Mouse (Mus musculus) ovary, postnatal 10 days (tissue): ENCODE measurements around the gene Kifc1.
"Not testable (repeated sequence)": the region's sequence is repeated elsewhere in the genome, so short reads cannot be mapped to it uniquely, and the experiment has no call there.

Experiments
- DNase-seq: peaks from one replicate; pipeline ENCODE4 v3.0.0; 2022; ENCODE audit warnings: low spot score

The Kifc1 gene

GRCm38 (mm10) chr17:33918293-33919203 is 28.1 kb upstream of the Kifc1 start:
- no peak for DNase-seq

- DNase-seq: no peak
These were observed 27.3 kb upstream of the Kifc1 start for GRCm38 (mm10) chr17:33917656-33918292.

DNA sequence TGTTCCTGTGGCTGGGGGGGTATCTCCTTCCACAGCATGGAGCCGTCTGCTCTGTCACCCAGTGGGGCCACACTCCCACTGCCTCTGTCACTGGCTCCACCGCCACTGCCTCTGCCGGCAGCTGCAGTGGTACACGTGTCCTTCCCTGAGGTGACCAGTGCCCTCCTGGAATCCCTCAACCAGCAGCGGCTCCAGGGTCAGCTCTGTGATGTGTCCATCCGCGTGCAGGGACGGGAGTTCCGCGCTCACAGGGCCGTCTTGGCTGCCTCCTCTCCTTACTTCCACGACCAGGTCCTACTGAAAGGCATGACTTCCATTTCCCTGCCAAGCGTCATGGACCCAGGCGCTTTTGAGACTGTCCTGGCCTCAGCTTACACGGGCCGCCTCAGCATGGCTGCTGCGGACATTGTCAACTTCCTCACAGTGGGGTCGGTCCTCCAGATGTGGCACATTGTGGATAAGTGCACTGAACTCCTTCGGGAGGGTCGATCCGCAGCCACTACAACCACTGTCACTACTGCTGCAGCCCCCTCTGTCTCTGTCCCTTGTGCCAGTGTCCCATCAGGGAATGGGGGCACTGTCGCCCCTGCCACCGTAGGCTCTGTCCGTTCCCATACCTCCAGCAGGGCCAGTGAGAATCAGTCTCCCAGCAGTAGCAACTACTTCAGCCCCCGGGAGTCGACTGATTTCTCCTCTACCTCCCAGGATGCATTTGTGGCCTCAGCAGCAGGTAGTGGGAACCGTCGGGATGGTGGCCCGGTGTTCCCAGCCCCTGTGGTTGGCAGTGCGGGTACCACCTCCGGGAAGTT is 26.6 kb upstream of the Kifc1 start:
- no peak for DNase-seq

GRCm38 (mm10) chr17:33916294-33916693 is 25.8 kb upstream of the Kifc1 start:
- DNase-seq: no peak

DNA sequence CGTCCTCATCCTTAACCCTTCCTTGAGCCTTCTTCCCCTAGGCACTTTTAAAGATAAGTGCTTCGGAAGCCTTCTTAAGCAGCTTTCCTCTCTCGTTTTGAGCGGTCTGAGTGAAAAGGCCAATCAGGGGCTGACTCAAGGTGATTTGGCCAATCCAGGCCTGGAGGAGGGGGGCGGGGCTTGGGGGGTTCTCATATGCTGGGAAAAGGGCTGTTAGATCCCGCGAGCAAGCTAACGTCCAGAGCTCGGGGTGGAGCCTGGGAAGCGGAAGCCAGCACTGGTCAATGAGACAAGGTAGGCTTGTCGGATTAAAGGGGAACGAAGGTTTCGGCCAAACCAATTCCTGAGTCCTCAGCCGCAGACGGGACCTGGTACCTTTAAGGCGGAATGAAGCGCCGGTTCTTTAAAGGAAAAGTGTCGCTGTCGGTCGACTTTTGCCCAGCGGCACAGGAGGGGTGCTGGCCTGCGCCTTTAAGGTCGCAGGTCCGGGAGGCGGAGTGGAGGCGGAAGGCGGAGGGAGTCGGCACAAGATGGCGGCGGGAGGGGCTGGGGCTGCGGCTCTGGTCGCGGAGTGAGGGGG is 25.3 kb upstream of the Kifc1 start, which contains the start of the genes Tapbp and Zbtb22:
Gene Tapbp (plus strand): TSS at position 229 of the 580 bp plus-strand sequence.
Gene Zbtb22 (plus strand): TSS at position 234 of the 580 bp plus-strand sequence.
- peak; percentile 86 for DNase-seq

DNA sequence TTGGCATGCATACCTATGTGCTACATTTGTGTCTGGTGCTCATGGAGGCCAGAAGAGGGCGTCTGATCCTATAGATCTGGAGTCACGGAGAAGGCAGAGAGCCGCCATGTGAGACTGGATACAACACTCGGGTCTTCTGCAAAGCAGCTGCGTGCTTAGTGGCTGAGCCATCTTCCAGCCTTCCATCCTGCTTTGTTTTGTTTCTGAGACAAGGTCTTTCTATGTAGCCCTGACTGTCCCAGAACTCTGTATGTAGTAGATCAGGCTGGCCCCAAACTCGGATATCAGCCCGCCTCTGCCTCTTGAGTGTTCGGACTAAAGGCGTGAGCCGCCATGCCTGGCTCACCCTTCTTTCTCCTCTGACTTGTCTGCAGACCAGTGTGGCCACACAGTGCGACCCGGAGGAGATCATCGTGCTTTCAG is 24.5 kb upstream of the Kifc1 start:
- DNase-seq: no peak

- DNase-seq: no peak
These were observed 23.4 kb upstream of the Kifc1 start for GRCm38 (mm10) chr17:33913905-33914304.

DNA sequence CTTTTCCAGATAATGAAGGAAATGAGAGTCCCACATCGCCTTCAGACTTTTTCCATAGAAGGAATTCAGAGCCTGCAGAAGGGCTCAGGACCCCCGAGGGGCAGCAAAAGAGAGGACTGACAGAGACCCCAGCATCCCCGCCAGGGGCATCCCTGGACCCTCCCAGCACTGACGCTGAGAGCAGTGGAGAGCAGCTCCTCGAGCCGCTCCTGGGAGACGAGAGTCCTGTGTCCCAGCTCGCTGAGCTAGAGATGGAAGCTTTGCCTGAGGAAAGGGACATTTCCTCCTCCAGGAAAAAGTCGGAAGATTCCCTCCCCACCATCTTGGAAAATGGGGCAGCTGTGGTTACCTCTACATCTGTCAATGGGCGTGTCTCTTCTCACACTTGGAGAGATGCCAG is 22.8 kb upstream of the Kifc1 start:
- DNase-seq: no peak

- DNase-seq: no peak
These were observed 21.5 kb upstream of the Kifc1 start for GRCm38 (mm10) chr17:33911813-33912414.

DNA sequence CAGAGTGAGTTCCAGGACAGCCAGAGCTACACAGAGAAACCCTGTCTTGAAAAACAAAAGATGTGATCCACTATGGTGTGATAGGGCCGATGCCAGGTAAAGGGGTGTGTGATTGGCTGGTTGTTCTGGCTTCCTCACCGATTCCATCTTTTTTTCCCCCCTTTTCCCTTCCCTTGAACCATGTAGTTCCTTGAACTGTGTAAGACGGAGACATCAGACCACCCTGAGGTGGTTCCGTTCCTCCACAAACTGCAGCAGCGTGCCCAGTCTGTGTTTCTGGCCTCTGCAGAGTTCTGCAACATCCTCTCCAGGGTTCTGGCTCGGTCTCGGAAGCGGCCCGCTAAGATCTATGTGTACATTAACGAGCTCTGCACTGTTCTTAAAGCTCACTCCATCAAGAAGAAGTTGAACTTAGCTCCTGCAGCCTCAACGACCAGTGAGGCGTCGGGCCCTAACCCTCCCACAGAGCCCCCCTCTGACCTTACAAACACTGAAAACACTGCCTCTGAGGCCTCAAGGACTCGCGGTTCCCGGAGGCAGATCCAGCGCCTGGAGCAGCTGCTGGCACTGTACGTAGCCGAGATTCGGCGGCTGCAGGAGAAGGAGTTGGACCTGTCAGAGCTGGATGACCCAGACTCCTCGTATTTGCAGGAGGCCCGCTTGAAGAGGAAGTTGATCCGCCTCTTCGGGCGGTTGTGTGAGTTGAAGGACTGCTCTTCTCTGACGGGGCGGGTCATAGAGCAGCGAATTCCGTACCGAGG is 20.8 kb upstream of the Kifc1 start:
- no peak for DNase-seq

GRCm38 (mm10) chr17:33910346-33911051 is 20.0 kb upstream of the Kifc1 start:
- DNase-seq: no peak

DNA sequence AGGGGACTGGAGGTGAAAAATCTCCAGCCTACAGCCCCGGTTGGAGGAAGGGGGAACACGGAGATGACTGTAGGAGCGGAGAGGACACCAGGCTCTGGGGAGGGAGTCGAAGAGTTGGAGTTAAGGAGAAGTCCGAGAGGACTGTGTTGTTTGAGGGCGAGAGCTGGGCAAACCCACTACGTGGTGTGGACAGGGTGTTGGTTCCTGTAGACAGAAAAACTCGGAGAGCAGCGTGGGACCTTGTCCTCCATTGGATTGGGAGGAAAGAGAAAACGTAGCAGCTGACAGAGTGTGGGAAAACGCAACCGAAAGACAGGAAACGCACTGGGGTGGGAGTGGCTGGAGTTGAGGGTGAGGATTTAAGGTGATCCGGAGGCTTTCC is 19.4 kb upstream of the Kifc1 start:
- no peak for DNase-seq

- DNase-seq: peak; percentile 98
These were observed 18.8 kb upstream of the Kifc1 start, which contains the start of gene Daxx for GRCm38 (mm10) chr17:33909077-33909868. Gene Daxx (plus strand): TSS chr17:33909414.

GRCm38 (mm10) chr17:33908331-33909076 is 18.0 kb upstream of the Kifc1 start:
- DNase-seq: no peak

- DNase-seq: not testable (repeated sequence)
These were observed 14.4 kb upstream of the Kifc1 start, which contains the start of gene Platr17 for GRCm38 (mm10) chr17:33904835-33905234. Gene Platr17 (plus strand): TSS chr17:33905135.

DNA sequence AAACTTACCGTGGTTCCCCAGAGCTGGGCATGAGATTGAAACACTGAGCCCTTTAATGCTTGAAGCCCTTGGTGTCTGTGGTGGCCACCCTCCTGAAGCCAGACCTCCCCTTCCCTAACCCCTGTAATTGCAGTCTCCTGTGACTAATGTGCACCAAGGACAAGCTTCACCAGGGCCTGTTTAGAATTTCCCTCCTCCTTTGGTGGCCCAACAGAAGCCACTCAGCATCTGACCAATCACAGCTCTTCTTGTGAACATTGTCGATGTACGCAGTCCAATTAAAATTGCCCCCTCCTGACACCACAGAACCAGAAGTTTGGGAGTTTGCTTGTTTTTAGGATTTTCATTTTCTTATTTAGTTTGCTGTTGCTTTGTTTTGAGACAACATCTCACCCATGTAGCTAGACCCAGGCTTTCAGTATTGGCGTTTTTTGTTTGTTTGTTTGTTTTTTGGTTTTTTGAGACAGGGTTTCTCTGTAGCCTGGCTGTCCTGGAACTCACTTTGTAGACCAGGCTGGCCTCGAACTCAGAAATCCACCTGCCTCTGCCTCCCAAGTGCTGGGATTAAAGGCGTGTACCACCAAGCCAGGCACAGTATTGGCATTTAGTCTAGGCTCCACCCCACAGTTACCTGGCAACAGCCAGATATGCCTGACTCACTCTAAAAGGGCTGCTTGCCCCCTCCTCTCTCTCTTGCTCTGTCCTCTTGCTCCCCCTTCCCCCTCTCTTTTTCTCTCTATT is 13.6 kb upstream of the Kifc1 start:
- not testable (repeated sequence) for DNase-seq

- DNase-seq: no peak
These were observed 12.0 kb upstream of the Kifc1 start for GRCm38 (mm10) chr17:33902491-33902890.

DNA sequence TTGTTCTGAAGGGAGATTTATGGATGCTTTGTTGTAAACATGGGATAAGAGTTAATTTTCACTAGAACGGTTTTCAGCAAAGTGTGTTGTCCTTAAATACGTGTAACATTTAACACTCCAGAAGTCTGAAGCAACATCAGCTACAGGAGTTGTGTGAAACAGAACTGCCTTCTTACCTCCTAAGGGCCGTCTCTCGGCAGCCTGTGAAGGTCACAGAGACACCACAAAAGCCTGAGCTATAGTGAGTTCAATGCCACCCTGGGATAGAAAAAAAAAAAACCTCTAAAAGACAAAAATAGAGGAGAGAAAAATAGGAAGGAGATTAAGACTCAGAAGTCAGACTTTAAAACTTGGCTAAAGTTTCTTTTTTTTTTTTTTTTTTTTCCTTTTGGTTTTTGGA is 11.6 kb upstream of the Kifc1 start:
- no peak for DNase-seq
